Mouse (Mus musculus): ENCODE results near the gene Akr1b3. TPM values are rescaled to one million over a fixed set of nuclear protein-coding genes. Genes with fewer than 3 reads are reported as not detected.

Gene Akr1b3
- total and polyA plus RNA-seq, 3 experiments = 110 to 532 (median 151) TPM

GRCm38 (mm10) chr6:34341991-34342390 lies 24.7 kb upstream of the Akr1b3 start:
- Histone ChIP-seq H3K36me3 (ENCODE audit: control insufficient read depth in 1 of 2, insufficient read depth in 2 of 2, low read length in 2 of 2) (no peaks in the 10 kb centered on the region), H3K4me3 (ENCODE audit: control insufficient read depth in 1 of 2, insufficient read depth in 1 of 2, low read depth in 2 of 2, low read length in 2 of 2) (no peak overlapping the region), H3K4me1 (ENCODE audit: control insufficient read depth in 1 of 2, insufficient read depth in 2 of 2, low read length in 2 of 2) (no peaks in the 10 kb centered on the region), H3K27ac (ENCODE audit: control insufficient read depth, low read depth, low read length) (no peak overlapping the region), H3K9ac (ENCODE audit: control insufficient read depth, low read depth, low read length, poor library complexity, severe bottlenecking) (no peak overlapping the region), H3K27me3 (ENCODE audit: control insufficient read depth in 1 of 2, insufficient read depth in 2 of 2, low read length in 2 of 2) (no peaks in the 10 kb centered on the region; a peak in 1 of 4 replicates), H3K79me2 (ENCODE audit: control insufficient read depth, insufficient read depth, low read length, poor library complexity) (no peaks in the 10 kb centered on the region), H3K9me3 (replicated peaks; ENCODE audit: insufficient read depth, low read length) (no peaks in the 10 kb centered on the region)
- TF ChIP-seq SIN3A (IDR thresholded peaks at IDR 0.05; ENCODE audit: low read length) (no peak), E2F4 (IDR thresholded peaks at IDR 0.05; ENCODE audit: borderline replicate concordance, low read depth, low read length) (no peak), MAZ (IDR thresholded peaks at IDR 0.05; ENCODE audit: low read depth, low read length) (no peak), USF1 (IDR thresholded peaks at IDR 0.05; ENCODE audit: low read depth, low read length) (no peak), ZNF384 (IDR thresholded peaks at IDR 0.05; ENCODE audit: low read depth, low read length) (no peak), GABPA (IDR thresholded peaks at IDR 0.05; ENCODE audit: low read depth, low read length) (no peak), MXI1 (IDR thresholded peaks at IDR 0.05; ENCODE audit: low read depth, low read length) (no peak), BHLHE40 (IDR thresholded peaks at IDR 0.05; ENCODE audit: borderline replicate concordance, low read depth, low read length) (no peak), POLR2AphosphoS2 (IDR thresholded peaks at IDR 0.05; ENCODE audit: low read length) (no peak), UBTF (IDR thresholded peaks at IDR 0.05; ENCODE audit: borderline replicate concordance, insufficient read depth, low read depth, low read length) (no peak), JUND (IDR thresholded peaks at IDR 0.05; ENCODE audit: low read depth, low read length) (no peak), CHD2 (IDR thresholded peaks at IDR 0.05; ENCODE audit: low read length) (no peak)
- no peak for DNase-seq (ENCODE audit: low read depth, low spot score)

DNA sequence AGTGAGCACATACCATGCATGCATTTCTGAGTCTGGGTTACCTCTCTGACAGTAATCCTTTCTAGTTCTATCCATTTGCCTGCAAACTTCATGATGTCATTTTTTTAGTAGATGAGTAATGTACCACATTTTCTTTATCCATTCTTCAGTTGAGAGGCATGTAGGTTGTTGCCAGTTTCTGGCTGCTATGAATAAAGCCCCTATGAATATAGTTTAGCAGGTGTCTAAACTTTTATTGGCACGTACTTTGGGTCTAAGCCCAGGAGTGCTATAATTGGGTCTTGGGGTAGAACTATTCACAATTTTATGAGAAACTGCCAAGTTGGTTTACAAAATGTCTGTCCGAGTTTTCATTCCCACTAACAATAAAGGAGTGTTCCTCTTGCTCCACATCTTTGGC lies 20.5 kb upstream of the Akr1b3 start:
- no peak for TF ChIP-seq SMC3 (IDR thresholded peaks at IDR 0.05; ENCODE audit: low read depth, low read length)
- no peak for TF ChIP-seq EP300 (IDR thresholded peaks at IDR 0.05; ENCODE audit: low read depth in 1 of 2, low read length in 2 of 2)
- H3K27me3 ChIP-seq (ENCODE audit: control insufficient read depth in 1 of 2, insufficient read depth in 2 of 2, low read length in 2 of 2) = peaks cover 0 to 3% of the 10 kb centered on the region in 2 experiments; a peak in 2 of 4 replicates
- no peak overlapping the region for H3K27ac ChIP-seq (ENCODE audit: control insufficient read depth, low read depth, low read length)
- no peak overlapping the region for H3K4me3 ChIP-seq (ENCODE audit: control insufficient read depth in 1 of 2, insufficient read depth in 1 of 2, low read depth in 2 of 2, low read length in 2 of 2)
- DNase-seq (ENCODE audit: low read depth, low spot score) = no peak
- H3K36me3 ChIP-seq (ENCODE audit: control insufficient read depth in 1 of 2, insufficient read depth in 2 of 2, low read length in 2 of 2) = no peaks in the 10 kb centered on the region
- H3K4me1 ChIP-seq (ENCODE audit: control insufficient read depth in 1 of 2, insufficient read depth in 2 of 2, low read length in 2 of 2) = no peaks in the 10 kb centered on the region
- no peaks in the 10 kb centered on the region for H3K79me2 ChIP-seq (ENCODE audit: control insufficient read depth, insufficient read depth, low read length, poor library complexity)
- no peak overlapping the region for H3K9ac ChIP-seq (ENCODE audit: control insufficient read depth, low read depth, low read length, poor library complexity, severe bottlenecking)
- H3K9me3 ChIP-seq (replicated peaks; ENCODE audit: insufficient read depth, low read length) = no peaks in the 10 kb centered on the region

GRCm38 (mm10) chr6:34334673-34335072 lies 17.4 kb upstream of the Akr1b3 start:
- Histone ChIP-seq H3K9me3 (replicated peaks; ENCODE audit: insufficient read depth, low read length) (no peaks in the 10 kb centered on the region), H3K9ac (ENCODE audit: control insufficient read depth, low read depth, low read length, poor library complexity, severe bottlenecking) (no peak overlapping the region), H3K36me3 (ENCODE audit: control insufficient read depth in 1 of 2, insufficient read depth in 2 of 2, low read length in 2 of 2) (no peaks in the 10 kb centered on the region), H3K27me3 (ENCODE audit: control insufficient read depth in 1 of 2, insufficient read depth in 2 of 2, low read length in 2 of 2) (peaks cover 0 to 3% of the 10 kb centered on the region in 2 experiments; a peak in 2 of 4 replicates), H3K79me2 (ENCODE audit: control insufficient read depth, insufficient read depth, low read length, poor library complexity) (no peaks in the 10 kb centered on the region), H3K4me3 (ENCODE audit: control insufficient read depth in 1 of 2, insufficient read depth in 1 of 2, low read depth in 2 of 2, low read length in 2 of 2) (no peak overlapping the region), H3K4me1 (ENCODE audit: control insufficient read depth in 1 of 2, insufficient read depth in 2 of 2, low read length in 2 of 2) (peaks cover 0 to 6% of the 10 kb centered on the region in 2 experiments; a peak in 1 of 4 replicates), H3K27ac (ENCODE audit: control insufficient read depth, low read depth, low read length) (no peak overlapping the region)
- DNase-seq (ENCODE audit: low read depth, low spot score) = no peak
- TF ChIP-seq KAT2A (conservative IDR thresholded peaks at IDR 0.05; ENCODE audit: low read depth, low read length) (no peak), TCF12 (IDR thresholded peaks at IDR 0.05; ENCODE audit: low read depth, low read length) (no peak), POLR2A (IDR thresholded peaks at IDR 0.05; ENCODE audit: control insufficient read depth in 1 of 2, insufficient read depth in 1 of 2, low read depth in 1 of 2, low read length in 2 of 2, poor library complexity in 1 of 2) (no peak), POLR2AphosphoS2 (IDR thresholded peaks at IDR 0.05; ENCODE audit: low read length) (no peak), HCFC1 (IDR thresholded peaks at IDR 0.05; ENCODE audit: low read depth, low read length) (no peak), MAFK (IDR thresholded peaks at IDR 0.05; ENCODE audit: borderline replicate concordance, low read depth, low read length) (no peak), MEF2A (IDR thresholded peaks at IDR 0.05; ENCODE audit: extremely low read depth, insufficient replicate concordance, low read depth, low read length, poor library complexity, severe bottlenecking) (no peak), NRF1 (IDR thresholded peaks at IDR 0.05; ENCODE audit: insufficient read depth, low read depth, low read length, poor library complexity, severe bottlenecking) (no peak), ZKSCAN1 (IDR thresholded peaks at IDR 0.05; ENCODE audit: low read depth, low read length) (no peak), POLR2AphosphoS5 (IDR thresholded peaks at IDR 0.05; ENCODE audit: borderline replicate concordance, low read depth, low read length) (no peak), BHLHE40 (IDR thresholded peaks at IDR 0.05; ENCODE audit: borderline replicate concordance, low read depth, low read length) (no peak), MAZ (IDR thresholded peaks at IDR 0.05; ENCODE audit: low read depth, low read length) (no peak), SIN3A (IDR thresholded peaks at IDR 0.05; ENCODE audit: low read length) (no peak), GATA1 (IDR thresholded peaks at IDR 0.05; ENCODE audit: low read depth, low read length) (no peak), USF1 (IDR thresholded peaks at IDR 0.05; ENCODE audit: low read depth, low read length) (no peak), RAD21 (IDR thresholded peaks at IDR 0.05; ENCODE audit: low read depth, low read length) (no peak), TBP (IDR thresholded peaks at IDR 0.05; ENCODE audit: low read depth, low read length) (no peak)

All from MEL (cell line).